Mouse (Mus musculus): ENCODE results near the gene Mlana. TPM values are rescaled to one million over a fixed set of nuclear protein-coding genes. Genes with fewer than 3 reads are reported as not detected.
A peak's percentile ranks its signal among the peaks of the same experiment; 100 is the strongest.

The Mlana gene
- polyA plus RNA-seq, 1 experiment from 2014 or later: 0.14 TPM

- no peaks in the 10 kb centered on the region for H3K36me3 ChIP-seq
- no peak overlapping the region for H3K4me3 ChIP-seq
- no peaks in the 10 kb centered on the region for H3K27me3 ChIP-seq (ENCODE audit: low read depth, poor library complexity, severe bottlenecking)
- peaks cover 10% of the 10 kb centered on the region; the same call in 1 of the 2 replicates for H3K9me3 ChIP-seq (replicated peaks)
- no peak for DNase-seq (ENCODE audit: low spot score)
- 89% methylated on average over 13 of the region's 13 CpGs for WGBS
- H3K4me1 ChIP-seq: no peaks in the 10 kb centered on the region
- no peak overlapping the region for H3K27ac ChIP-seq (replicated peaks)
Measured at GRCm38 (mm10) chr19:29680182-29681152, 17.2 kb upstream of the Mlana start.

- no peaks in the 10 kb centered on the region for H3K4me1 ChIP-seq
- H3K27me3 ChIP-seq (ENCODE audit: low read depth, poor library complexity, severe bottlenecking): no peaks in the 10 kb centered on the region
- no peaks in the 10 kb centered on the region for H3K36me3 ChIP-seq
- no peak overlapping the region for H3K4me3 ChIP-seq
- 55% methylated on average over 16 of the region's 16 CpGs for WGBS
- H3K27ac ChIP-seq (replicated peaks): no peak overlapping the region
- H3K9me3 ChIP-seq (replicated peaks): peaks cover 14% of the 10 kb centered on the region; the same call in 1 of the 2 replicates
- DNase-seq (ENCODE audit: low spot score): peak; percentile 75
Measured at GRCm38 (mm10) chr19:29683844-29684540, 13.6 kb upstream of the Mlana start.

- no peak for DNase-seq (ENCODE audit: low spot score)
- Histone ChIP-seq H3K4me1 (peaks cover 4% of the 10 kb centered on the region; the same call in 1 of the 2 replicates), H3K4me3 (no peak overlapping the region), H3K36me3 (no peaks in the 10 kb centered on the region), H3K27ac (replicated peaks) (no peak overlapping the region), H3K9me3 (replicated peaks) (no peaks in the 10 kb centered on the region), H3K27me3 (ENCODE audit: low read depth, poor library complexity, severe bottlenecking) (no peaks in the 10 kb centered on the region)
- 90% methylated on average over 10 of the region's 10 CpGs for WGBS
Measured at GRCm38 (mm10) chr19:29695071-29695470, 2.6 kb upstream of the Mlana start.

- no peak overlapping the region for H3K4me3 ChIP-seq
- 91% methylated on average over 4 of the region's 4 CpGs for WGBS
- H3K4me1 ChIP-seq: peaks cover 5% of the 10 kb centered on the region; the same call in 1 of the 2 replicates
- H3K27ac ChIP-seq (replicated peaks): no peak overlapping the region
- H3K9me3 ChIP-seq (replicated peaks): no peaks in the 10 kb centered on the region
- H3K36me3 ChIP-seq: no peaks in the 10 kb centered on the region
- DNase-seq (ENCODE audit: low spot score): no peak
- no peaks in the 10 kb centered on the region for H3K27me3 ChIP-seq (ENCODE audit: low read depth, poor library complexity, severe bottlenecking)
Measured at GRCm38 (mm10) chr19:29696309-29696708, 1.3 kb upstream of the Mlana start.

- Histone ChIP-seq H3K4me1 (peaks cover 10% of the 10 kb centered on the region; the same call in 1 of the 2 replicates), H3K36me3 (no peaks in the 10 kb centered on the region), H3K27me3 (ENCODE audit: low read depth, poor library complexity, severe bottlenecking) (no peaks in the 10 kb centered on the region), H3K9me3 (replicated peaks) (no peaks in the 10 kb centered on the region), H3K27ac (replicated peaks) (no peak overlapping the region), H3K4me3 (no peak overlapping the region)
- DNase-seq (ENCODE audit: low spot score): no peak
Measured at GRCm38 (mm10) chr19:29696840-29697239, 784 bp upstream of the Mlana start.

- peaks cover 20% of the 10 kb centered on the region for H3K4me1 ChIP-seq
- no peaks in the 10 kb centered on the region for H3K9me3 ChIP-seq (replicated peaks)
- H3K4me3 ChIP-seq: no peak overlapping the region
- DNase-seq (ENCODE audit: low spot score): no peak
- WGBS: 74% methylated on average over 4 of the region's 4 CpGs
- no peaks in the 10 kb centered on the region for H3K36me3 ChIP-seq
- peak overlapping the region; percentile 23; the same call in 1 of the 2 replicates for H3K27ac ChIP-seq (replicated peaks)
- H3K27me3 ChIP-seq (ENCODE audit: low read depth, poor library complexity, severe bottlenecking): no peaks in the 10 kb centered on the region
Measured at GRCm38 (mm10) chr19:29701707-29702106, 4.1 kb downstream of the Mlana start.

GRCm38 (mm10) chr19:29704436-29704835 lies 6.8 kb downstream of the Mlana start:
- H3K4me1 ChIP-seq: peaks cover 18% of the 10 kb centered on the region
- WGBS: 92% methylated on average over 13 of the region's 13 CpGs

GRCm38 (mm10) chr19:29707314-29707898 lies 9.8 kb downstream of the Mlana start:
- Histone ChIP-seq H3K27me3 (ENCODE audit: low read depth, poor library complexity, severe bottlenecking) (no peaks in the 10 kb centered on the region), H3K27ac (replicated peaks) (no peak overlapping the region), H3K9me3 (replicated peaks) (no peaks in the 10 kb centered on the region), H3K4me1 (peaks cover 16% of the 10 kb centered on the region), H3K36me3 (no peaks in the 10 kb centered on the region), H3K4me3 (no peak overlapping the region)
- WGBS: 93% methylated on average over 9 of the region's 9 CpGs
- DNase-seq (ENCODE audit: low spot score): no peak

More at GRCm38 (mm10) chr19:29704436-29704835, 6.8 kb downstream of the Mlana start:
- Histone ChIP-seq H3K27ac (replicated peaks) (no peak overlapping the region), H3K9me3 (replicated peaks) (no peaks in the 10 kb centered on the region), H3K36me3 (no peaks in the 10 kb centered on the region), H3K27me3 (ENCODE audit: low read depth, poor library complexity, severe bottlenecking) (no peaks in the 10 kb centered on the region), H3K4me3 (no peak overlapping the region)
- no peak for DNase-seq (ENCODE audit: low spot score)

- peaks cover 11% of the 10 kb centered on the region for H3K4me1 ChIP-seq
- H3K27ac ChIP-seq (replicated peaks): no peak overlapping the region
- no peak for DNase-seq (ENCODE audit: low spot score)
- H3K4me3 ChIP-seq: no peak overlapping the region
- H3K9me3 ChIP-seq (replicated peaks): no peaks in the 10 kb centered on the region
- no peaks in the 10 kb centered on the region for H3K27me3 ChIP-seq (ENCODE audit: low read depth, poor library complexity, severe bottlenecking)
- WGBS: 67% methylated on average over 14 of the region's 14 CpGs
- no peaks in the 10 kb centered on the region for H3K36me3 ChIP-seq
Measured at GRCm38 (mm10) chr19:29708003-29708402, 10.4 kb downstream of the Mlana start.

GRCm38 (mm10) chr19:29708461-29708860 lies 10.8 kb downstream of the Mlana start:
- Histone ChIP-seq H3K27me3 (ENCODE audit: low read depth, poor library complexity, severe bottlenecking) (no peaks in the 10 kb centered on the region), H3K36me3 (no peaks in the 10 kb centered on the region), H3K4me1 (peaks cover 7% of the 10 kb centered on the region)

GRCm38 (mm10) chr19:29709461-29709860 lies 11.8 kb downstream of the Mlana start:
- peaks cover 6% of the 10 kb centered on the region; the same call in 1 of the 2 replicates for H3K4me1 ChIP-seq
- no peaks in the 10 kb centered on the region for H3K27me3 ChIP-seq (ENCODE audit: low read depth, poor library complexity, severe bottlenecking)
- WGBS: 77% methylated on average over 3 of the region's 3 CpGs
- no peak overlapping the region for H3K4me3 ChIP-seq
- H3K27ac ChIP-seq (replicated peaks): no peak overlapping the region
- H3K36me3 ChIP-seq: no peaks in the 10 kb centered on the region
- no peak for DNase-seq (ENCODE audit: low spot score)
- H3K9me3 ChIP-seq (replicated peaks): no peaks in the 10 kb centered on the region

More at GRCm38 (mm10) chr19:29708461-29708860, 10.8 kb downstream of the Mlana start:
- no peak for DNase-seq (ENCODE audit: low spot score)
- no peaks in the 10 kb centered on the region for H3K9me3 ChIP-seq (replicated peaks)
- no peak overlapping the region for H3K27ac ChIP-seq (replicated peaks)
- H3K4me3 ChIP-seq: no peak overlapping the region
- 73% methylated on average over 5 of the region's 5 CpGs for WGBS

- WGBS: 84% methylated on average over 4 of the region's 4 CpGs
- DNase-seq (ENCODE audit: low spot score): no peak
- Histone ChIP-seq H3K4me1 (peaks cover 6% of the 10 kb centered on the region; the same call in 1 of the 2 replicates), H3K27me3 (ENCODE audit: low read depth, poor library complexity, severe bottlenecking) (no peaks in the 10 kb centered on the region), H3K36me3 (peaks cover 28% of the 10 kb centered on the region), H3K9me3 (replicated peaks) (no peaks in the 10 kb centered on the region), H3K4me3 (no peak overlapping the region), H3K27ac (replicated peaks) (no peak overlapping the region)
Measured at GRCm38 (mm10) chr19:29713451-29713850, 15.8 kb downstream of the Mlana start.
